Mouse (Mus musculus) gastrocnemius, postnatal 4 days (tissue): Measurements from ENCODE around the gene Stoml1. TPM values are rescaled to one million over a fixed set of nuclear protein-coding genes. Genes with fewer than 3 reads are reported as not detected.
"Not testable (repeated sequence)": the region's sequence is repeated elsewhere in the genome, so short reads cannot be mapped to it uniquely, and the experiment has no call there.

Experiments used
- DNase-seq, 2 experiments: peaks; one replicate each; pipeline ENCODE4 v3.0.0; 2021 to 2022; ENCODE audit warnings: low spot score in 2 of 2, mixed read lengths in 2 of 2
- total RNA-seq, 2 experiments: library from RNA; stranded (reverse); gene quantifications; 2 replicates each; pipeline ENCODE4 v1.2.3; 2021

The Stoml1 gene
- total RNA-seq, 2 experiments from 2014 or later: 16.1 to 16.6 TPM

GRCm38 (mm10) chr9:58234502-58235015 lies 18.4 kb upstream of the Stoml1 start:
- DNase-seq: no peak

GRCm38 (mm10) chr9:58241780-58242485 lies 11.0 kb upstream of the Stoml1 start:
- no peak for DNase-seq

GRCm38 (mm10) chr9:58242696-58243095 lies 10.3 kb upstream of the Stoml1 start:
- no peak for DNase-seq

- DNase-seq: no peak
These were observed 9.3 kb upstream of the Stoml1 start for GRCm38 (mm10) chr9:58243696-58244095.

- no peak for DNase-seq
These were observed 6.8 kb upstream of the Stoml1 start for GRCm38 (mm10) chr9:58246083-58246591.

- peak; percentile 72 to 89 for DNase-seq
These were observed 5.8 kb upstream of the Stoml1 start for GRCm38 (mm10) chr9:58247064-58247759.

GRCm38 (mm10) chr9:58248746-58249413 lies 4.1 kb upstream of the Stoml1 start:
- DNase-seq: no peak

GRCm38 (mm10) chr9:58249592-58250192 lies 3.3 kb upstream of the Stoml1 start, which contains the start of gene Pml:
Pml (minus strand) TSS chr9:58249786.
- DNase-seq: peak; percentile 47 to 75

GRCm38 (mm10) chr9:58250322-58250721 lies 2.6 kb upstream of the Stoml1 start:
- no peak for DNase-seq

GRCm38 (mm10) chr9:58250730-58251129 lies 2.2 kb upstream of the Stoml1 start:
- DNase-seq: not testable (repeated sequence)

GRCm38 (mm10) chr9:58253805-58254122 lies 800 bp downstream of the Stoml1 start:
- not testable (repeated sequence) for DNase-seq

GRCm38 (mm10) chr9:58255105-58255504 lies 2.1 kb downstream of the Stoml1 start:
- no peak for DNase-seq

- DNase-seq: no peak
These were observed 3.0 kb downstream of the Stoml1 start for GRCm38 (mm10) chr9:58255704-58256685.

GRCm38 (mm10) chr9:58262507-58262906 lies 9.5 kb downstream of the Stoml1 start:
- no peak for DNase-seq

GRCm38 (mm10) chr9:58265368-58265767 lies 12.4 kb downstream of the Stoml1 start:
- no peak for DNase-seq

GRCm38 (mm10) chr9:58266571-58267011 lies 13.6 kb downstream of the Stoml1 start:
- DNase-seq: no peak

- DNase-seq: no peak
These were observed 14.1 kb downstream of the Stoml1 start for GRCm38 (mm10) chr9:58267046-58267445.

- peak in 1 of 2 experiments; percentile 51 for DNase-seq
These were observed 15.7 kb downstream of the Stoml1 start for GRCm38 (mm10) chr9:58268384-58269313.

GRCm38 (mm10) chr9:58270081-58270480 lies 17.1 kb downstream of the Stoml1 start:
- DNase-seq: no peak
